Comparison of ENCODE assay signal across 24 mouse cellular contexts in genomic region chr14:22056246-22056645, GRCm38 (mm10). TPM values are rescaled to one million over a fixed set of nuclear protein-coding genes. Genes with fewer than 3 reads are reported as not detected.
DNase-seq lines count a peak whose midpoint lies in the region; ATAC-seq and TF ChIP-seq lines count a peak whose summit lies in the region.
"Had no signal": no experiment of that assay in that cellular context is flagged by ENCODE, and none has a peak within 500 bp of the region (broad histone marks: within the 10 kb centered on the region; RNA-seq: fewer than 3 reads in every experiment).

No protein-coding gene starts in this region.

- no peaks in the 10 kb centered on the region for H3K36me3 ChIP-seq in lung, embryonic 14.5 days (ENCODE audit: insufficient read depth)
- no peaks in the 10 kb centered on the region for H3K36me3 ChIP-seq in liver, embryonic 12.5 days
- H3K36me3 ChIP-seq: embryonic facial prominence, embryonic 15.5 days; G1E; heart, embryonic 10.5 days; hindbrain, embryonic 15.5 days; limb, embryonic 12.5 days; neural tube, embryonic 12.5 days had no signal

- no peak for DNase-seq in lung, embryonic 14.5 days
- no peak for DNase-seq in lung, adult 18-20 months
- DNase-seq in MEL-GATA-1-ER (ENCODE audit: extremely low read depth, low read depth) (peak; percentile 49), adipocyte (ENCODE audit: low spot score) (no peak)
- no peak for DNase-seq in thymus, postnatal 10 days (ENCODE audit: low spot score in 2 of 2)
- no peak for DNase-seq in cerebellum, postnatal 36 days
- DNase-seq: adrenal gland, postnatal 14 days; B cell, adult 2 months; cerebellum, adult 2 months; cerebellum, postnatal 25 days; forebrain, postnatal 0 days; midbrain, embryonic 14.5 days; right cerebral cortex, postnatal 25 days; spleen, adult 18-20 months; thymus, adult 2 months had no signal

- no peak overlapping the region for H3K4me3 ChIP-seq in lung, embryonic 14.5 days (ENCODE audit: low read depth, low read length)
- H3K4me3 ChIP-seq in liver, embryonic 12.5 days: no peak overlapping the region
- H3K4me3 ChIP-seq: embryonic facial prominence, embryonic 15.5 days; heart, embryonic 10.5 days; hindbrain, embryonic 15.5 days; limb, embryonic 12.5 days; neural tube, embryonic 12.5 days had no signal

- 67% methylated on average over 4 of the region's 4 CpGs for WGBS in lung, embryonic 14.5 days
- WGBS in liver, embryonic 12.5 days (ENCODE audit: insufficient replicate concordance): 26% methylated on average over 4 of the region's 4 CpGs

- no peaks in the 10 kb centered on the region for H3K9me3 ChIP-seq in lung, embryonic 14.5 days (ENCODE audit: low read depth, low read length)
- no peaks in the 10 kb centered on the region for H3K9me3 ChIP-seq in liver, embryonic 12.5 days (replicated peaks)
- H3K9me3 ChIP-seq: embryonic facial prominence, embryonic 15.5 days; G1E; heart, embryonic 10.5 days; hindbrain, embryonic 15.5 days; limb, embryonic 12.5 days; neural tube, embryonic 12.5 days had no signal

- no peak overlapping the region for H3K27ac ChIP-seq in lung, embryonic 14.5 days (ENCODE audit: low read depth)
- H3K27ac ChIP-seq in liver, embryonic 12.5 days: 0 out of 2 replicates have a peak overlapping the region, but pooled peaks have one; percentile 20
- H3K27ac ChIP-seq: heart, embryonic 10.5 days; hindbrain, embryonic 15.5 days; limb, embryonic 12.5 days; neural tube, embryonic 12.5 days had no signal

- no peaks in the 10 kb centered on the region for H3K27me3 ChIP-seq in lung, embryonic 14.5 days (ENCODE audit: insufficient read depth, low read length)
- H3K27me3 ChIP-seq in liver, embryonic 12.5 days (replicated peaks): no peaks in the 10 kb centered on the region
- H3K27me3 ChIP-seq: CH12.LX; embryonic facial prominence, embryonic 15.5 days; hindbrain, embryonic 15.5 days; neural tube, embryonic 12.5 days had no signal

- H3K4me1 ChIP-seq in lung, embryonic 14.5 days (ENCODE audit: insufficient read depth): peaks cover 29% of the 10 kb centered on the region
- H3K4me1 ChIP-seq in liver, embryonic 12.5 days: peaks cover 37% of the 10 kb centered on the region

- 0 out of 2 replicates have a peak, but pooled peaks have one; percentile 10 for ATAC-seq in lung, embryonic 14.5 days (ENCODE audit: insufficient read depth)
- peak; percentile 78 for ATAC-seq in liver, embryonic 12.5 days
- peak; percentile 70 for ATAC-seq in megakaryocyte progenitor cell, adult 5-6 weeks (replicated peaks; ENCODE audit: poor library complexity)
- ATAC-seq: forebrain, postnatal 0 days had no signal

- TF ChIP-seq CTCF in lung, embryonic 14.5 days (IDR thresholded peaks at IDR 0.05; ENCODE audit: low read depth): no peak

- H3K9ac ChIP-seq in lung, embryonic 14.5 days: no peak overlapping the region
- H3K9ac ChIP-seq in liver, embryonic 12.5 days: no peak overlapping the region
- H3K9ac ChIP-seq: embryonic facial prominence, embryonic 15.5 days; forebrain, postnatal 0 days; hindbrain, embryonic 15.5 days; limb, embryonic 12.5 days; neural tube, embryonic 12.5 days had no signal

- H3K4me2 ChIP-seq in lung, embryonic 14.5 days: no peak overlapping the region
- peak overlapping the region; percentile 12 for H3K4me2 ChIP-seq in liver, embryonic 12.5 days
- H3K4me2 ChIP-seq: embryonic facial prominence, embryonic 15.5 days; hindbrain, embryonic 15.5 days; limb, embryonic 12.5 days; neural tube, embryonic 12.5 days had no signal

RNA-seq across cellular contexts. Expression of gene Lrmda, which starts 36.7 kb away (rescaled TPM):
- 0.35 and 1.1 TPM in 2 replicates for polyA plus RNA-seq in lung, embryonic 14.5 days (2014; fragmentation: Nextera tagmentation; extraction: Ambion mirVana)
- 0.23 and 0.49 TPM in 2 replicates for polyA plus RNA-seq in liver, embryonic 12.5 days (2016; fragmentation: Nextera tagmentation; extraction: Ambion mirVana)
- total RNA-seq in megakaryocyte progenitor cell, adult 5-6 weeks (2015): 25.9 and 27.0 TPM in 2 replicates
- 14.6 and 20.9 TPM in 2 replicates for total RNA-seq in megakaryocyte progenitor cell, adult 5-6 weeks (2017)
- total RNA-seq: forebrain, postnatal 0 days; G1E had no signal
- polyA plus RNA-seq: G1E; midbrain, embryonic 14.5 days had no signal

Comparison
In these comparisons a context has a peak if more than half of its experiments do, and no peak if none do; other contexts are left out.
1. ATAC-seq: peak in every context shown above with its lines; median percentile 78 in liver, embryonic 12.5 days; 70 in megakaryocyte progenitor cell, adult 5-6 weeks; 10 in lung, embryonic 14.5 days.